Mouse (Mus musculus): ENCODE measurements at regions not wholly inside any gene's neighbourhood (a gene's known extent, or its start where the extent isn't known, plus 50 kb on each side); places are given as distances from the start of the nearest gene placed in this dataset.

- no peak for DNase-seq
Measured at GRCm38 (mm10) chr8:89632304-89632703, 588.3 kb upstream of the Sall1 start.

GRCm38 (mm10) chr8:89630540-89630939 lies 586.6 kb upstream of the Sall1 start:
- peak; percentile 15 for DNase-seq

- no peak for DNase-seq
Measured at GRCm38 (mm10) chr8:89618089-89618488, 574.1 kb upstream of the Sall1 start.

- no peak for DNase-seq
Measured at GRCm38 (mm10) chr8:89615863-89616558, 572.0 kb upstream of the Sall1 start.

GRCm38 (mm10) chr8:89609074-89609473 lies 565.1 kb upstream of the Sall1 start:
- no peak for DNase-seq

- no peak for DNase-seq
Measured at GRCm38 (mm10) chr8:89605905-89606468, 562.0 kb upstream of the Sall1 start.

GRCm38 (mm10) chr8:89604461-89604860 lies 560.5 kb upstream of the Sall1 start:
- no peak for DNase-seq

- no peak for DNase-seq
Measured at GRCm38 (mm10) chr8:89596380-89596779, 552.4 kb upstream of the Sall1 start.

- no peak for DNase-seq
Measured at GRCm38 (mm10) chr8:89583091-89583490, 539.1 kb upstream of the Sall1 start.

- no peak for DNase-seq
Measured at GRCm38 (mm10) chr8:89582566-89582965, 538.6 kb upstream of the Sall1 start.

- DNase-seq, result peak; percentile 37
Measured at GRCm38 (mm10) chr8:89571816-89572215, 527.9 kb upstream of the Sall1 start.

GRCm38 (mm10) chr8:89570639-89571325 lies 526.8 kb upstream of the Sall1 start:
- DNase-seq, result no peak

- no peak for DNase-seq
Measured at GRCm38 (mm10) chr8:89569406-89569805, 525.4 kb upstream of the Sall1 start.

- DNase-seq, result no peak
Measured at GRCm38 (mm10) chr8:89568641-89569040, 524.7 kb upstream of the Sall1 start.

GRCm38 (mm10) chr8:89566986-89567385 lies 523.0 kb upstream of the Sall1 start:
- no peak for DNase-seq

- no peak for DNase-seq
Measured at GRCm38 (mm10) chr8:89566461-89566860, 522.5 kb upstream of the Sall1 start.

- DNase-seq, result no peak
Measured at GRCm38 (mm10) chr8:89565147-89565826, 521.3 kb upstream of the Sall1 start.

GRCm38 (mm10) chr8:89563544-89563943 lies 519.6 kb upstream of the Sall1 start:
- DNase-seq, result no peak

- DNase-seq, result no peak
Measured at GRCm38 (mm10) chr8:89562597-89562996, 518.6 kb upstream of the Sall1 start.

GRCm38 (mm10) chr8:89541231-89541630 lies 497.3 kb upstream of the Sall1 start:
- no peak for DNase-seq

- DNase-seq, result no peak
Measured at GRCm38 (mm10) chr8:89534605-89535004, 490.6 kb upstream of the Sall1 start.

- DNase-seq, result no peak
Measured at GRCm38 (mm10) chr8:89525041-89525440, 481.1 kb upstream of the Sall1 start.

GRCm38 (mm10) chr8:89523336-89523735 lies 479.4 kb upstream of the Sall1 start:
- no peak for DNase-seq

GRCm38 (mm10) chr8:89516602-89517001 lies 472.6 kb upstream of the Sall1 start:
- DNase-seq, result no peak

All from thymus, postnatal 14 days (tissue).